Comparison of ENCODE assay signal across 30 mouse cellular contexts in genomic region chr9:55450035-55450434, GRCm38 (mm10).
DNase-seq lines count a peak whose midpoint lies in the region; ATAC-seq and TF ChIP-seq lines count a peak whose summit lies in the region.
"Had no signal": no experiment of that assay in that cellular context is flagged by ENCODE, and none has a peak within 500 bp of the region (broad histone marks: within the 10 kb centered on the region; RNA-seq: fewer than 3 reads in every experiment).

No protein-coding gene starts in this region.

- peaks cover 3% of the 10 kb centered on the region; the same call in 1 of the 2 replicates for H3K4me1 ChIP-seq in neural tube, embryonic 14.5 days (ENCODE audit: control insufficient read depth, insufficient read depth, low read length)
- H3K4me1 ChIP-seq in embryonic facial prominence, embryonic 13.5 days, result peaks cover 12% of the 10 kb centered on the region
- H3K4me1 ChIP-seq in limb, embryonic 11.5 days (ENCODE audit: control insufficient read depth, insufficient read depth, low read length), result 0 out of 2 replicates have a peak, but pooled peaks cover 8% of the 10 kb centered on the region
- H3K4me1 ChIP-seq in stomach, postnatal 0 days (replicated peaks; ENCODE audit: control insufficient read depth, insufficient read depth), result no peaks in the 10 kb centered on the region
- H3K4me1 ChIP-seq in forebrain, embryonic 16.5 days (replicated peaks; ENCODE audit: control insufficient read depth, insufficient read depth, low read length), result no peaks in the 10 kb centered on the region
- H3K4me1 ChIP-seq: heart, embryonic 13.5 days; intestine, embryonic 15.5 days had no signal

- no peak overlapping the region for H3K9ac ChIP-seq in neural tube, embryonic 14.5 days (replicated peaks; ENCODE audit: low read depth, low read length)
- H3K9ac ChIP-seq in embryonic facial prominence, embryonic 13.5 days, result no peak overlapping the region
- no peak overlapping the region for H3K9ac ChIP-seq in limb, embryonic 11.5 days (ENCODE audit: low read length)
- no peak overlapping the region for H3K9ac ChIP-seq in stomach, postnatal 0 days (ENCODE audit: low read length)
- no peak overlapping the region for H3K9ac ChIP-seq in forebrain, embryonic 16.5 days (replicated peaks; ENCODE audit: low read depth, low read length)
- H3K9ac ChIP-seq: heart, embryonic 13.5 days; intestine, embryonic 15.5 days; liver, embryonic 15.5 days; lung, embryonic 14.5 days had no signal

- TF ChIP-seq EP300 in stomach, postnatal 0 days (optimal IDR thresholded peaks at IDR 0.05), result no peak

- H3K27ac ChIP-seq in neural tube, embryonic 14.5 days (ENCODE audit: low read depth, low read length), result no peak overlapping the region
- H3K27ac ChIP-seq in embryonic facial prominence, embryonic 13.5 days, result peak overlapping the region; percentile 29
- no peak overlapping the region for H3K27ac ChIP-seq in limb, embryonic 11.5 days (replicated peaks; ENCODE audit: low read depth, low read length)
- H3K27ac ChIP-seq in stomach, postnatal 0 days (replicated peaks), result no peak overlapping the region
- H3K27ac ChIP-seq in forebrain, embryonic 16.5 days (ENCODE audit: low read length), result no peak overlapping the region
- H3K27ac ChIP-seq: gastrocnemius, adult 2 months; heart, embryonic 13.5 days; hindbrain, embryonic 10.5 days; hindbrain, postnatal 0 days; intestine, embryonic 15.5 days; kidney, postnatal 0 days; liver, embryonic 15.5 days; midbrain, embryonic 10.5 days had no signal

- no peak overlapping the region for H3K4me2 ChIP-seq in neural tube, embryonic 14.5 days (ENCODE audit: low read depth, low read length)
- no peak overlapping the region for H3K4me2 ChIP-seq in embryonic facial prominence, embryonic 13.5 days
- H3K4me2 ChIP-seq in limb, embryonic 11.5 days (ENCODE audit: low read depth, severe bottlenecking), result no peak overlapping the region
- no peak overlapping the region for H3K4me2 ChIP-seq in stomach, postnatal 0 days (replicated peaks; ENCODE audit: low read depth)
- no peak overlapping the region for H3K4me2 ChIP-seq in forebrain, embryonic 16.5 days (ENCODE audit: low read length)
- H3K4me2 ChIP-seq: heart, embryonic 13.5 days; intestine, embryonic 15.5 days; liver, embryonic 15.5 days; lung, embryonic 14.5 days had no signal

- WGBS in neural tube, embryonic 14.5 days, result 52% methylated on average over 6 of the region's 6 CpGs
- 52% methylated on average over 6 of the region's 6 CpGs for WGBS in embryonic facial prominence, embryonic 13.5 days
- 68% methylated on average over 6 of the region's 6 CpGs for WGBS in limb, embryonic 11.5 days
- WGBS in stomach, postnatal 0 days, result 77% methylated on average over 6 of the region's 6 CpGs
- WGBS in forebrain, embryonic 16.5 days, result 88% methylated on average over 6 of the region's 6 CpGs

- peak; percentile 26; the same call in 1 of the 2 replicates for ATAC-seq in neural tube, embryonic 14.5 days (ENCODE audit: low read depth)
- ATAC-seq in embryonic facial prominence, embryonic 13.5 days (ENCODE audit: insufficient number of reproducible peaks, insufficient read depth, low FRiP score, low TSS enrichment, low read depth), result peak; percentile 66; the same call in 1 of the 2 replicates
- ATAC-seq in limb, embryonic 11.5 days (ENCODE audit: insufficient number of reproducible peaks, low FRiP score, low TSS enrichment, low read depth), result 0 out of 2 replicates have a peak, but pooled peaks have one; percentile 21
- no peak for ATAC-seq in stomach, postnatal 0 days (ENCODE audit: low FRiP score, low TSS enrichment)
- ATAC-seq in forebrain, embryonic 16.5 days, result no peak
- ATAC-seq: forebrain, embryonic 14.5 days; hindbrain, postnatal 0 days; intestine, embryonic 15.5 days; midbrain, embryonic 16.5 days had no signal

- DNase-seq in neural tube, embryonic 10.5 days (ENCODE audit: extremely low spot score, low spot score), result no peak
- peak; percentile 21 for DNase-seq in limb, embryonic 11.5 days (ENCODE audit: low spot score)
- DNase-seq in stomach, postnatal 0 days (ENCODE audit: low spot score), result peak; percentile 11
- DNase-seq in thymus, postnatal 10 days (ENCODE audit: low spot score in 2 of 2), result no peak
- DNase-seq in adrenal gland, postnatal 14 days, result no peak
- DNase-seq: adrenal gland, adult 8-10 months; cerebellum, adult 11-12 months; cerebellum, adult 9-11 months; embryo, embryonic 11 days; gastrocnemius, adult 2 months; heart, postnatal 10 days; kidney, adult 8-10 months; kidney, postnatal 4 days; lung, embryonic 14.5 days; right cerebral cortex, adult 18-20 months; thymus, postnatal 14 days had no signal

- TF ChIP-seq CTCF in stomach, postnatal 0 days (IDR thresholded peaks at IDR 0.05; ENCODE audit: low read depth), result no peak

- H3K27me3 ChIP-seq in neural tube, embryonic 14.5 days (ENCODE audit: control insufficient read depth, insufficient read depth, low read length), result no peaks in the 10 kb centered on the region
- H3K27me3 ChIP-seq in embryonic facial prominence, embryonic 13.5 days, result no peaks in the 10 kb centered on the region
- H3K27me3 ChIP-seq in limb, embryonic 11.5 days (ENCODE audit: control insufficient read depth, insufficient read depth, low read length), result no peaks in the 10 kb centered on the region
- H3K27me3 ChIP-seq in stomach, postnatal 0 days (ENCODE audit: control insufficient read depth, insufficient read depth, low read length), result no peaks in the 10 kb centered on the region
- H3K27me3 ChIP-seq in forebrain, embryonic 16.5 days (replicated peaks; ENCODE audit: control insufficient read depth, insufficient read depth, low read length), result no peaks in the 10 kb centered on the region
- H3K27me3 ChIP-seq: CH12.LX; heart, embryonic 13.5 days; intestine, embryonic 15.5 days; liver, embryonic 15.5 days had no signal

- H3K9me3 ChIP-seq in neural tube, embryonic 14.5 days (ENCODE audit: control insufficient read depth, low read length), result no peaks in the 10 kb centered on the region
- H3K9me3 ChIP-seq in embryonic facial prominence, embryonic 13.5 days, result no peaks in the 10 kb centered on the region
- H3K9me3 ChIP-seq in limb, embryonic 11.5 days (ENCODE audit: control insufficient read depth, low read length), result no peaks in the 10 kb centered on the region
- H3K9me3 ChIP-seq in stomach, postnatal 0 days (ENCODE audit: control insufficient read depth, low read length), result no peaks in the 10 kb centered on the region
- no peaks in the 10 kb centered on the region for H3K9me3 ChIP-seq in forebrain, embryonic 16.5 days (ENCODE audit: control insufficient read depth, low read length)
- H3K9me3 ChIP-seq: heart, embryonic 13.5 days; hindbrain, embryonic 10.5 days; intestine, embryonic 15.5 days; liver, embryonic 15.5 days; midbrain, embryonic 10.5 days had no signal

- no peaks in the 10 kb centered on the region; the same call in 1 of the 2 replicates for H3K36me3 ChIP-seq in neural tube, embryonic 14.5 days (ENCODE audit: control insufficient read depth, insufficient read depth, low read length)
- H3K36me3 ChIP-seq in embryonic facial prominence, embryonic 13.5 days, result peaks cover 8% of the 10 kb centered on the region; the same call in 1 of the 2 replicates
- no peaks in the 10 kb centered on the region for H3K36me3 ChIP-seq in limb, embryonic 11.5 days (ENCODE audit: control insufficient read depth, insufficient read depth, low read length)
- H3K36me3 ChIP-seq in stomach, postnatal 0 days (ENCODE audit: control insufficient read depth, insufficient read depth, low read length), result no peaks in the 10 kb centered on the region
- H3K36me3 ChIP-seq in forebrain, embryonic 16.5 days (ENCODE audit: control insufficient read depth, insufficient read depth), result no peaks in the 10 kb centered on the region
- H3K36me3 ChIP-seq: intestine, embryonic 15.5 days; midbrain, embryonic 10.5 days had no signal

- H3K4me3 ChIP-seq in neural tube, embryonic 14.5 days (ENCODE audit: low read depth, low read length), result no peak overlapping the region
- no peak overlapping the region for H3K4me3 ChIP-seq in embryonic facial prominence, embryonic 13.5 days
- H3K4me3 ChIP-seq in limb, embryonic 11.5 days (ENCODE audit: low read depth, low read length), result no peak overlapping the region
- H3K4me3 ChIP-seq in stomach, postnatal 0 days (ENCODE audit: low read depth, low read length), result no peak overlapping the region
- H3K4me3 ChIP-seq in forebrain, embryonic 16.5 days (replicated peaks; ENCODE audit: low read length), result no peak overlapping the region
- H3K4me3 ChIP-seq: gastrocnemius, adult 2 months; heart, embryonic 13.5 days; hindbrain, embryonic 10.5 days; intestine, embryonic 15.5 days; liver, embryonic 15.5 days; midbrain, embryonic 10.5 days; myocyte had no signal

Comparison
In these comparisons a context has a peak if more than half of its experiments do, and no peak if none do; other contexts are left out.
1. ATAC-seq: peak in neural tube, embryonic 14.5 days (single experiment), embryonic facial prominence, embryonic 13.5 days (single experiment) and limb, embryonic 11.5 days (single experiment); none in stomach, postnatal 0 days (single experiment) and forebrain, embryonic 16.5 days (single experiment).
2. DNase-seq: peak in limb, embryonic 11.5 days (single experiment) and stomach, postnatal 0 days (single experiment); none in neural tube, embryonic 10.5 days (single experiment), thymus, postnatal 10 days (0 of 2) and adrenal gland, postnatal 14 days (single experiment).